Mouse (Mus musculus): Measurements from ENCODE around the gene Tyw1.

- TF ChIP-seq CTCF (IDR thresholded peaks at IDR 0.05; ENCODE audit: low read depth) (no peak), EP300 (optimal IDR thresholded peaks at IDR 0.05) (no peak)
These were observed 32.7 kb downstream of the Tyw1 start for GRCm38 (mm10) chr5:130288106-130288505.

All from stomach, postnatal 0 days (tissue).